16 mouse cellular contexts compared by ENCODE assay signal in the genomic region with DNA sequence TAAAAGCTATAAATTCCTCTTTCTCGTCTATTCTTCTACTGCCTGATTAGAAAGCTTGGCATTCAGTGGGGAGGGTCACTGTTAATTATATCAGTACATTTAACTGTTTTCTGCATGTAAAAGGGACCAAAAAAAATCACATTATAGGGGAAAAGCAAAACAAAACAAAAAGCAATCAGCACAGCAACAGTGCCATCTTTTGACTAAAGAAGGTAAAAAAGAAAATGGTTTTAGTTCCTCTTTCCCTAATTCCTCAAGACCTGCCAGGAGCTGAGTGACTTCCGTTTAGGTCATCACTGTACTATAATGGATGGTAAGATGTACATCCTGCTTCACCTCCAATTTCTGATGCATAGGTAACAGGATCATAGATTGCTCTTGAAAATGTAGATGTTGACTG. TPM values are rescaled to one million over a fixed set of nuclear protein-coding genes. Genes with fewer than 3 reads are reported as not detected.
DNase-seq lines count a peak whose midpoint lies in the region; ATAC-seq and TF ChIP-seq lines count a peak whose summit lies in the region.
"Had no signal": no experiment of that assay in that cellular context is flagged by ENCODE, and none has a peak within 500 bp of the region (broad histone marks: within the 10 kb centered on the region; RNA-seq: fewer than 3 reads in every experiment).

No protein-coding gene starts in this region.

- intact Hi-C loops in left cerebral cortex, adult 2 months (cut with DNase I), result no loop called here
- intact Hi-C loops in left cerebral cortex, postnatal 25 days (cut with DNase I), result loop anchor here (10.0 kb wide), 1 partner anchor 231 kb away; no protein-coding TSS in a partner anchor
- intact Hi-C loops in heart, postnatal 14 days (cut with DNase I), result no loop called here

- DNase-seq in forebrain, embryonic 11.5 days (ENCODE audit: low spot score), result no peak
- DNase-seq in left cerebral cortex, adult 2 months (ENCODE audit: extremely low spot score in 1 of 2, low spot score in 2 of 2), result no peak
- DNase-seq in left cerebral cortex, postnatal 25 days (ENCODE audit: low spot score in 2 of 2), result no peak
- DNase-seq in Patski (ENCODE audit: low read depth, low spot score), result no peak
- DNase-seq in splenic B cell, adult 2 months (ENCODE audit: low read depth, low spot score), result peak; percentile 31
- no peak for DNase-seq in heart, postnatal 14 days
- DNase-seq in spleen, postnatal 4 days (ENCODE audit: low spot score in 2 of 2), result no peak
- DNase-seq: cerebellum, adult 8-10 months; embryo, embryonic 11 days; gastrocnemius, adult 2 months; kidney, postnatal 36 days; lung, postnatal 4 days; thymus, postnatal 14 days had no signal

- no peaks in the 10 kb centered on the region for H3K27me3 ChIP-seq in forebrain, embryonic 15.5 days
- H3K27me3 ChIP-seq in forebrain, embryonic 11.5 days (ENCODE audit: control insufficient read depth, insufficient read depth, low read length), result no peaks in the 10 kb centered on the region
- H3K27me3 ChIP-seq in Patski, result no peaks in the 10 kb centered on the region
- no peaks in the 10 kb centered on the region for H3K27me3 ChIP-seq in splenic B cell, adult 2 months (ENCODE audit: control insufficient read depth, insufficient read depth, low read length, poor library complexity, severe bottlenecking)
- H3K27me3 ChIP-seq: limb, embryonic 13.5 days had no signal

- H3K36me3 ChIP-seq in forebrain, embryonic 15.5 days, result no peaks in the 10 kb centered on the region
- no peaks in the 10 kb centered on the region for H3K36me3 ChIP-seq in forebrain, embryonic 11.5 days (ENCODE audit: control insufficient read depth, insufficient read depth, low read length)
- H3K36me3 ChIP-seq in splenic B cell, adult 2 months (ENCODE audit: control insufficient read depth, insufficient read depth, low read length, poor library complexity, severe bottlenecking), result no peaks in the 10 kb centered on the region
- H3K36me3 ChIP-seq: limb, embryonic 13.5 days had no signal

- no peaks in the 10 kb centered on the region for H3K9me3 ChIP-seq in forebrain, embryonic 15.5 days
- no peaks in the 10 kb centered on the region for H3K9me3 ChIP-seq in forebrain, embryonic 11.5 days (ENCODE audit: control insufficient read depth, low read length)
- H3K9me3 ChIP-seq: limb, embryonic 13.5 days had no signal

- no peak overlapping the region for H3K9ac ChIP-seq in forebrain, embryonic 15.5 days (replicated peaks)
- no peak overlapping the region for H3K9ac ChIP-seq in forebrain, embryonic 11.5 days (ENCODE audit: low read length)
- H3K9ac ChIP-seq: limb, embryonic 13.5 days had no signal

- 54% methylated on average over 2 of the region's 2 CpGs for WGBS in forebrain, embryonic 15.5 days
- WGBS in forebrain, embryonic 11.5 days, result 87% methylated on average over 2 of the region's 2 CpGs

- H3K4me2 ChIP-seq in forebrain, embryonic 15.5 days (replicated peaks), result no peak overlapping the region
- no peak overlapping the region for H3K4me2 ChIP-seq in forebrain, embryonic 11.5 days (ENCODE audit: low read depth, low read length, severe bottlenecking)
- H3K4me2 ChIP-seq: limb, embryonic 13.5 days had no signal

- H3K4me3 ChIP-seq in forebrain, embryonic 15.5 days, result no peak overlapping the region
- H3K4me3 ChIP-seq in forebrain, embryonic 11.5 days (ENCODE audit: low read depth, low read length), result no peak overlapping the region
- H3K4me3 ChIP-seq in left cerebral cortex, adult 2 months, result no peak overlapping the region
- H3K4me3 ChIP-seq: gastrocnemius, adult 2 months; limb, embryonic 13.5 days had no signal

- CTCF ChIA-PET in Patski (lab: Charles Lee), result interaction anchor here (1.1 to 2.5 kb wide), 4 partner anchors 10 to 238 kb away, joined by 3 to 7 read pairs (median 4); no protein-coding TSS in a partner anchor

- H3K27ac ChIP-seq in forebrain, embryonic 15.5 days (replicated peaks), result no peak overlapping the region
- H3K27ac ChIP-seq in forebrain, embryonic 11.5 days (ENCODE audit: low read depth, low read length), result no peak overlapping the region
- H3K27ac ChIP-seq in left cerebral cortex, adult 2 months, result no peak overlapping the region
- H3K27ac ChIP-seq: gastrocnemius, adult 2 months; limb, embryonic 13.5 days had no signal

- H3K4me1 ChIP-seq in forebrain, embryonic 15.5 days, result no peaks in the 10 kb centered on the region
- H3K4me1 ChIP-seq in forebrain, embryonic 11.5 days (replicated peaks; ENCODE audit: control insufficient read depth, insufficient read depth, low read length), result no peaks in the 10 kb centered on the region
- H3K4me1 ChIP-seq: limb, embryonic 13.5 days had no signal

- POLR2A ChIA-PET in Patski (lab: Charles Lee), result no interaction called here

- in situ Hi-C loops in Patski (cut with MboI; ENCODE audit: low pct_unique_long_range_greater_than_20kb), result no loop called here

- ATAC-seq in forebrain, embryonic 15.5 days (replicated peaks), result peak; percentile 43
- ATAC-seq in forebrain, embryonic 11.5 days (replicated peaks; ENCODE audit: low FRiP score), result no peak
- no peak for ATAC-seq in Patski
- ATAC-seq: intestine, embryonic 16.5 days had no signal

- TF ChIP-seq CTCF in left cerebral cortex, adult 2 months (IDR thresholded peaks at IDR 0.05), result peak; percentile 44
- peak; percentile 26 for TF ChIP-seq CTCF in Patski (IDR thresholded peaks at IDR 0.05)

RNA-seq across cellular contexts. Expression of a gene that starts 40.7 kb away (rescaled TPM):
- polyA plus RNA-seq in forebrain, embryonic 15.5 days (2015; fragmentation: Nextera tagmentation; extraction: Ambion mirVana), result 10.7 and 13.4 TPM in 2 replicates
- 11.1 and 12.2 TPM in 2 replicates for polyA plus RNA-seq in forebrain, embryonic 11.5 days (2014; fragmentation: Nextera tagmentation; extraction: Ambion mirVana)
- total RNA-seq in left cerebral cortex, adult 2 months (2021), result 10 to 100 TPM in 1 of 2 experiments, 1 to 10 TPM in 1; 8.2 to 12.7 TPM
- 1 to 10 TPM; 7.5 to 7.6 TPM for total RNA-seq in left cerebral cortex, postnatal 25 days (2021)
- 10.3 TPM for polyA plus RNA-seq in Patski (2021)
- total RNA-seq in heart, postnatal 14 days (2021), result 1 to 10 TPM; 5.9 to 8.9 TPM
